Mouse (Mus musculus): ENCODE measurements around the gene B3gnt2. TPM values are rescaled to one million over a fixed set of nuclear protein-coding genes. Genes with fewer than 3 reads are reported as not detected.

The B3gnt2 gene
- polyA plus RNA-seq, 1 experiment from 2014 or later: 11.9 TPM

DNA sequence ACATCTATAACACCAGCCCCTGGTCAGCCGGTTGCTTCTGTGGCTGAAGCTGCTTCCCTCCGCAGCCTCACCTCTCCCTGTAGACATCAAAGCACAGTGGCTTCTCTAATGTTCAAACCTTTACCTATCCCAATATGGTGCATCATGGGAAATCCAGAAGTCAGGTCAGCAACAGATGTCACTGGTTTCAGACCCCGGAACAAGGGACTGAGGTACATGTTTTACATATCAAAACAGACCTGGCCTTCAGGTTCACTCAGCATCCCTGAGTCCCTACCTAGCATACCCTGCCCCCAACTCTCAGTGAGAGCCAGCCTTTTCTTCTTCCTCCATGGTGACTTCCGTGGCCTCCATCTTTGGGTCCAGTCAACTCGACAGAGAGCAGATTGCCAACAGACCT, 61.8 kb downstream of the B3gnt2 start:
- Histone ChIP-seq H3K4me3 (replicated peaks) (no peak overlapping the region), H3K9ac (no peak overlapping the region), H3K36me3 (no peaks in the 10 kb centered on the region), H3K9me3 (no peaks in the 10 kb centered on the region), H3K27me3 (replicated peaks) (no peaks in the 10 kb centered on the region), H3K27ac (no peak overlapping the region), H3K4me1 (replicated peaks) (peaks cover 9% of the 10 kb centered on the region; the same call in 1 of the 2 replicates), H3K4me2 (replicated peaks) (no peak overlapping the region)
- no peak for ATAC-seq
- 76% methylated on average over 5 of the region's 5 CpGs for WGBS

GRCm38 (mm10) chr11:22794734-22795133, 66.0 kb downstream of the B3gnt2 start:
- no peak overlapping the region for H3K4me2 ChIP-seq (replicated peaks)
- 91% methylated on average over 1 of the region's 1 CpGs for WGBS
- no peak overlapping the region for H3K27ac ChIP-seq
- no peaks in the 10 kb centered on the region for H3K27me3 ChIP-seq (replicated peaks)
- H3K4me3 ChIP-seq (replicated peaks): no peak overlapping the region
- peaks cover 2% of the 10 kb centered on the region; the same call in 1 of the 2 replicates for H3K4me1 ChIP-seq (replicated peaks)
- ATAC-seq: no peak
- H3K36me3 ChIP-seq: no peaks in the 10 kb centered on the region
- no peaks in the 10 kb centered on the region for H3K9me3 ChIP-seq
- H3K9ac ChIP-seq: no peak overlapping the region

GRCm38 (mm10) chr11:22793881-22794203, 66.9 kb downstream of the B3gnt2 start:
- WGBS: 100% methylated on average over 1 of the region's 1 CpGs

DNA sequence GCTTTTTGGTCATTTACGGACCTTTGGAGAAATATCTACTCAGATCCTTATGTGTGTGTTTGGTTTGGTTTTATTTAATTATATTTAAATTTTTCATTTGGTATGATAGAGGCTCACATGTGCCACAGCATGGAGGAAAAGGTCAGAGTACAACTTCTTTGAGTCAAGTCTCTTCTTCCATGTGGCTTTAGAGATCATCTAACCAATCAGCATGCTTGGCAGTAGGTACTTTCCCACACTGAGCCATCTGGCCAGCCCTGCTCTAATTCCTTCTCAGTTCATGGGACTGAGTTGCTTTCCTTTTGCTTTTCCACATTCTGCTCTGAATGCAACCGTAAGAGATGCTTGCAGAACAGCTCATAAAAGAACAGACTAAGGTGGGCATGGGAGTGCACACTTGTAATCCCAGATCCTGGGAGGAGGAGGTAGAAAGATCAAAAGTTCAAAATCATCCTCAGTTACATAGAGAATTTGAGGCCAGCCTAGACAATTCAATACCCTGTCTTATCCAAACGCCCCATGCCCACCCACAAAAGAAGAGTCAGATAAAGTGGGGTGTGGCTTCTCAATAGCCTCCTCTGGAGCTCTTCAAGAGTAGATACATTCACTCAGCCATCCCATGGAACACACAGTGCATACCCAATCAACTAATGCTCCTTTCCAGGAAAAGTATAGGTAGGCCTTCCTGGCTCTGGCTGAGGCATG, 67.4 kb downstream of the B3gnt2 start:
- WGBS: 88% methylated on average over 3 of the region's 3 CpGs
- no peak overlapping the region for H3K4me2 ChIP-seq (replicated peaks)
- ATAC-seq: no peak
- no peaks in the 10 kb centered on the region for H3K4me1 ChIP-seq (replicated peaks)
- H3K27me3 ChIP-seq (replicated peaks): no peaks in the 10 kb centered on the region
- no peaks in the 10 kb centered on the region for H3K9me3 ChIP-seq
- H3K9ac ChIP-seq: no peak overlapping the region
- no peaks in the 10 kb centered on the region for H3K36me3 ChIP-seq
- no peak overlapping the region for H3K4me3 ChIP-seq (replicated peaks)
- H3K27ac ChIP-seq: no peak overlapping the region

More at GRCm38 (mm10) chr11:22793881-22794203, 66.9 kb downstream of the B3gnt2 start:
- Histone ChIP-seq H3K27ac (no peak overlapping the region), H3K9ac (no peak overlapping the region), H3K9me3 (no peaks in the 10 kb centered on the region), H3K4me1 (replicated peaks) (no peaks in the 10 kb centered on the region), H3K4me3 (replicated peaks) (no peak overlapping the region), H3K4me2 (replicated peaks) (no peak overlapping the region), H3K27me3 (replicated peaks) (no peaks in the 10 kb centered on the region), H3K36me3 (no peaks in the 10 kb centered on the region)
- no peak for ATAC-seq

DNA sequence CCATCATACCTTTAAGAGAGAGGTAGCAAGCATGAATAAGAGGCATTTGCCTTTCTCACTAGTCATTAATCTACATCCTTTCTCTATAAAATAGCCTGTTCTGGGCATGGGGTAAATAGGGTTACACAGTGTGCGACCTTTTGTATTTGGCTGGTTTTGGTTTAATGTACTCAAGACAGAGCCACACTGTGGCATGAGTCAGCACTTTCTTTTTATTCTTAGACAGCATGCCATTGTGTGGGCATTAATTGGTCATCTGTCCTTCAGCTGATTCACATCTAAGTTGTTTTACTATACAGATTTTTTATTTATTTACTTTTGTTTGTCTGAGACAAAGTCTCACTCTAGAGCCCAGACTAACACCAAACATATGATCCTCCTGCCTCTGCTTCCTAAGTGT, 68.6 kb downstream of the B3gnt2 start:
- Histone ChIP-seq H3K9ac (no peak overlapping the region), H3K27me3 (replicated peaks) (no peaks in the 10 kb centered on the region), H3K36me3 (no peaks in the 10 kb centered on the region), H3K4me1 (replicated peaks) (no peaks in the 10 kb centered on the region), H3K9me3 (no peaks in the 10 kb centered on the region), H3K4me2 (replicated peaks) (no peak overlapping the region), H3K4me3 (replicated peaks) (no peak overlapping the region), H3K27ac (no peak overlapping the region)
- 100% methylated on average over 1 of the region's 1 CpGs for WGBS
- no peak for ATAC-seq

GRCm38 (mm10) chr11:22791726-22792125, 69.0 kb downstream of the B3gnt2 start:
- H3K9me3 ChIP-seq: no peaks in the 10 kb centered on the region
- H3K4me3 ChIP-seq (replicated peaks): no peak overlapping the region
- no peak overlapping the region for H3K9ac ChIP-seq
- H3K27ac ChIP-seq: no peak overlapping the region
- no peak overlapping the region for H3K4me2 ChIP-seq (replicated peaks)
- H3K4me1 ChIP-seq (replicated peaks): no peaks in the 10 kb centered on the region
- H3K36me3 ChIP-seq: no peaks in the 10 kb centered on the region
- no peak for ATAC-seq
- WGBS: 87% methylated on average over 5 of the region's 5 CpGs
- no peaks in the 10 kb centered on the region for H3K27me3 ChIP-seq (replicated peaks)

- Histone ChIP-seq H3K9me3 (no peaks in the 10 kb centered on the region), H3K4me1 (replicated peaks) (peaks cover 3% of the 10 kb centered on the region; the same call in 1 of the 2 replicates), H3K36me3 (no peaks in the 10 kb centered on the region), H3K4me3 (replicated peaks) (no peak overlapping the region), H3K27ac (no peak overlapping the region), H3K9ac (no peak overlapping the region), H3K4me2 (replicated peaks) (no peak overlapping the region), H3K27me3 (replicated peaks) (no peaks in the 10 kb centered on the region)
- ATAC-seq: no peak
- 92% methylated on average over 2 of the region's 2 CpGs for whole genome bisulfite sequencing
Observed at GRCm38 (mm10) chr11:22787833-22788232, 72.9 kb downstream of the B3gnt2 start.

DNA sequence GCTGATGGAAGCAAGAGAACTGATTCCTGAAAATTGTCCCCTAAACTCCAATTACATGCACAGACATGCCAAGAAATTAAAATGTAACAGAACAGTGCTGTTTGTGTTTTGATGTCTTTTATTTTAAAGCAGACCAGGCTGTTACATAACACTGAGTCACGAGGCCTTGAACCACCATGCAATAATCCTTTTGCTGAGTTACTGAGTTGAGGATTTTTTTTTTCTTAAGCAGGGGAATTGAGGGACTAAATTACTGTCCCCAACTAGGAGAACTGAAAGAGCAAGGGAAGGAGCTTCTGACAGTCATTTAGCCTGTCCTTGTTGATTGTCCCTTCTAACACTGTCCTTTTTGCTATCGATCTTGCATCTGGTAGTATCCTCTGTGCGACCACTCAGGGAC, 76.3 kb downstream of the B3gnt2 start:
- Histone ChIP-seq H3K27ac (no peak overlapping the region), H3K27me3 (replicated peaks) (no peaks in the 10 kb centered on the region), H3K9me3 (no peaks in the 10 kb centered on the region), H3K4me2 (replicated peaks) (no peak overlapping the region), H3K4me3 (replicated peaks) (no peak overlapping the region), H3K4me1 (replicated peaks) (peaks cover 8% of the 10 kb centered on the region; the same call in 1 of the 2 replicates), H3K36me3 (no peaks in the 10 kb centered on the region), H3K9ac (no peak overlapping the region)
- 87% methylated on average over 3 of the region's 3 CpGs for WGBS
- ATAC-seq: no peak

- peak; percentile 77 for ATAC-seq
- H3K4me3 ChIP-seq (replicated peaks): no peak overlapping the region
Observed at GRCm38 (mm10) chr11:22782705-22783124, 78.0 kb downstream of the B3gnt2 start.

DNA sequence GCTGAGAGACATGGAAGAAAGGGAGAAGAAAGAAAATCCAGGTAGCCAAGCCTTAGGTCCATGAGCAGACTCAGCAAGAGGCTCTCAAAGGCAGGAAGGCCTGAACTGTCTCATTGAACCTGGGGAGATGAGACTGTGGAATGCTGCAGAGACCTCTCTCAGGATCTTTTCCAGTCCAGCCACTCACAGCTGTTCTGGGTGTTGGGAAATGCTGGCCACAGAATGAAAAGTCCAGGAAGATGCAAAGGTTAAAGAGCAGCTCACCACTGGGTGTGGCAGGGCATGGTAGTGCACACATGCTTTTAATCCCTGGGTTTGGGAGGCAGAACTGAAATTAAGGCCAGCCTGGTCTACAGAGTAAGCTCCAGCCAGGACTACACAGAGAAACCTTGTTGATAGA, 79.6 kb downstream of the B3gnt2 start:
- Histone ChIP-seq H3K9me3 (no peaks in the 10 kb centered on the region), H3K4me3 (replicated peaks) (no peak overlapping the region), H3K27ac (no peak overlapping the region), H3K4me2 (replicated peaks) (no peak overlapping the region), H3K9ac (no peak overlapping the region), H3K27me3 (replicated peaks) (no peaks in the 10 kb centered on the region), H3K4me1 (replicated peaks) (peaks cover 8% of the 10 kb centered on the region; the same call in 1 of the 2 replicates), H3K36me3 (no peaks in the 10 kb centered on the region)
- peak; percentile 24; the same call in 1 of the 2 replicates for ATAC-seq

More at GRCm38 (mm10) chr11:22782705-22783124, 78.0 kb downstream of the B3gnt2 start:
- WGBS: 43% methylated on average over 13 of the region's 13 CpGs
- Histone ChIP-seq H3K4me1 (replicated peaks) (peaks cover 8% of the 10 kb centered on the region; the same call in 1 of the 2 replicates), H3K9ac (no peak overlapping the region), H3K27ac (peak overlapping the region; percentile 44), H3K9me3 (no peaks in the 10 kb centered on the region), H3K4me2 (replicated peaks) (peak overlapping the region; percentile 30), H3K36me3 (no peaks in the 10 kb centered on the region), H3K27me3 (replicated peaks) (no peaks in the 10 kb centered on the region)

DNA sequence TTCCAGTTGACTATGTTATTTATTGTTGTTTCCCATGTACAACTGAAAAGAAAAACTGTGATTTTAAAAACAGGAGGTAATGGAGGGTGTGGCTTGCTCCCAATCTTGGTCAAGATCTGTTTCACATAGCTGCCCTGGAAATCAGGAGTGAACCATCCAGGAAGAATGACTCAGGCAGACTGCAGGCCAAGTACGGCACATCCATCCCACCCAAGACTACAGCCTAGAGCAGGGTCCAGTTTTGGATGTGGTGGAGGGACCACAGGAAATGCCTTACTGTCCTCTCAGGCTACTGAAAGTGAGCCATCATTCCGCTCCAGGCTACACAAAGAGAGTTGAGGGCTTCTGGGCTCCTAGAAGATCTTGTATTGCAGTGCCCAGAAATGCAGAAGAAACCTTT, 80.0 kb downstream of the B3gnt2 start:
- Histone ChIP-seq H3K9me3 (no peaks in the 10 kb centered on the region), H3K4me3 (replicated peaks) (no peak overlapping the region), H3K27me3 (replicated peaks) (no peaks in the 10 kb centered on the region), H3K36me3 (no peaks in the 10 kb centered on the region), H3K9ac (no peak overlapping the region), H3K27ac (no peak overlapping the region), H3K4me2 (replicated peaks) (no peak overlapping the region), H3K4me1 (replicated peaks) (peaks cover 8% of the 10 kb centered on the region; the same call in 1 of the 2 replicates)
- 0 out of 2 replicates have a peak, but pooled peaks have one; percentile 23 for ATAC-seq
- WGBS: 81% methylated on average over 2 of the region's 2 CpGs

GRCm38 (mm10) chr11:22779821-22780551, 80.8 kb downstream of the B3gnt2 start:
- no peak overlapping the region for H3K27ac ChIP-seq

More at GRCm38 (mm10) chr11:22779821-22780551, 80.8 kb downstream of the B3gnt2 start:
- H3K4me3 ChIP-seq (replicated peaks): no peak overlapping the region
- no peak overlapping the region for H3K4me2 ChIP-seq (replicated peaks)
- no peak for ATAC-seq
- 61% methylated on average over 6 of the region's 6 CpGs for WGBS
- no peaks in the 10 kb centered on the region for H3K36me3 ChIP-seq
- H3K27me3 ChIP-seq (replicated peaks): no peaks in the 10 kb centered on the region
- peaks cover 8% of the 10 kb centered on the region; the same call in 1 of the 2 replicates for H3K4me1 ChIP-seq (replicated peaks)
- no peaks in the 10 kb centered on the region for H3K9me3 ChIP-seq
- no peak overlapping the region for H3K9ac ChIP-seq
